Mouse (Mus musculus) left cerebral cortex, adult 2 months (tissue): ENCODE data around the gene Bod1l. TPM values are rescaled to one million over a fixed set of nuclear protein-coding genes. Genes with fewer than 3 reads are reported as not detected.

Source experiments
- DNase-seq, 2 experiments: peaks; one replicate each; pipeline ENCODE4 v3.0.0; 2021 to 2022; ENCODE audit warnings: low spot score in 2 of 2, mixed read lengths in 1 of 2; ENCODE audit errors: extremely low spot score in 1 of 2
- H3K27ac ChIP-seq: fragments of 200-600 bp; 2 replicates; pipeline ENCODE4 v1.8.1; 2022
- H3K4me3 ChIP-seq: fragments of 200-600 bp; 2 replicates; pipeline ENCODE4 v1.8.1; 2022
- CTCF ChIP-seq: fragments of 200-600 bp; IDR thresholded peaks from 2 replicates; pipeline ENCODE4 v1.8.1; 2022; ENCODE audit warnings: antibody characterized with exemption, mild to moderate bottlenecking, moderate library complexity
- intact Hi-C: fragments of 180-260 bp; cut with DNase I; formaldehyde crosslinking; loops from one replicate; pipeline ENCODE4 v1.15.1; 2025
- total RNA-seq, 2 experiments: library from RNA; stranded (reverse); gene quantifications; 2 replicates each; pipeline ENCODE4 v1.2.3; 2021

The Bod1l gene
- total RNA-seq, 2 experiments from 2014 or later: 40.1 to 42.5 TPM

GRCm38 (mm10) chr5:41763731-41764721 is 80.1 kb downstream of the Bod1l start, which contains the start of gene Nkx3-2:
Gene Nkx3-2 (minus strand): TSS chr5:41764501.
- intact Hi-C loops: no loop called here
- no peak within 1 kb of the TSS for H3K4me3 ChIP-seq
- TF ChIP-seq CTCF: no peak
- DNase-seq: no peak
- H3K27ac ChIP-seq: no peak within 1 kb of the TSS

GRCm38 (mm10) chr5:41762947-41763730 is 81.0 kb downstream of the Bod1l start:
- no peak for DNase-seq
- intact Hi-C loops: no loop called here
- TF ChIP-seq CTCF: no peak
- H3K4me3 ChIP-seq: no peak overlapping the region
- H3K27ac ChIP-seq: no peak overlapping the region

- intact Hi-C loops: no loop called here
- Histone ChIP-seq H3K27ac (no peak overlapping the region), H3K4me3 (no peak overlapping the region)
- no peak for TF ChIP-seq CTCF
- DNase-seq: no peak
These were observed 81.8 kb downstream of the Bod1l start for GRCm38 (mm10) chr5:41762141-41762946.

GRCm38 (mm10) chr5:41761509-41762140 is 82.5 kb downstream of the Bod1l start:
- DNase-seq: no peak
- H3K4me3 ChIP-seq: no peak overlapping the region
- intact Hi-C loops: no loop called here
- TF ChIP-seq CTCF: no peak
- H3K27ac ChIP-seq: no peak overlapping the region

GRCm38 (mm10) chr5:41760831-41761508 is 83.1 kb downstream of the Bod1l start:
- Histone ChIP-seq H3K4me3 (no peak overlapping the region), H3K27ac (no peak overlapping the region)
- intact Hi-C loops: no loop called here
- no peak for DNase-seq
- no peak for TF ChIP-seq CTCF

GRCm38 (mm10) chr5:41760071-41760470 is 84.0 kb downstream of the Bod1l start:
- TF ChIP-seq CTCF: no peak
- no peak overlapping the region for H3K27ac ChIP-seq

GRCm38 (mm10) chr5:41758671-41759639 is 85.2 kb downstream of the Bod1l start:
- H3K4me3 ChIP-seq: no peak overlapping the region
- TF ChIP-seq CTCF: no peak
- intact Hi-C loops: no loop called here
- no peak overlapping the region for H3K27ac ChIP-seq
- no peak for DNase-seq

More at GRCm38 (mm10) chr5:41760071-41760470, 84.0 kb downstream of the Bod1l start:
- no peak overlapping the region for H3K4me3 ChIP-seq
- DNase-seq: no peak
- intact Hi-C loops: no loop called here

GRCm38 (mm10) chr5:41757338-41757737 is 86.8 kb downstream of the Bod1l start:
- intact Hi-C loops: no loop called here
- H3K4me3 ChIP-seq: no peak overlapping the region
- no peak overlapping the region for H3K27ac ChIP-seq
- TF ChIP-seq CTCF: no peak
- no peak for DNase-seq

GRCm38 (mm10) chr5:41756396-41756795 is 87.7 kb downstream of the Bod1l start:
- intact Hi-C loops: no loop called here
- DNase-seq: no peak
- H3K4me3 ChIP-seq: no peak overlapping the region
- TF ChIP-seq CTCF: no peak
- no peak overlapping the region for H3K27ac ChIP-seq
